Mouse (Mus musculus): ENCODE results near the gene Pfas. TPM values are rescaled to one million over a fixed set of nuclear protein-coding genes. Genes with fewer than 3 reads are reported as not detected.
"Not testable (repeated sequence)": the region's sequence is repeated elsewhere in the genome, so short reads cannot be mapped to it uniquely, and the experiment has no call there.

Gene Pfas
- polyA plus RNA-seq, 1 experiment from 2014 or later, result 14.3 TPM

- H3K4me1 ChIP-seq (ENCODE audit: control insufficient read depth in 2 of 2, insufficient read depth in 2 of 2, low read length in 2 of 2); ATAC-seq (ENCODE audit: insufficient number of reproducible peaks, insufficient read depth, low FRiP score, low read depth); H3K9ac ChIP-seq (ENCODE audit: low read length); H3K4me3 ChIP-seq (ENCODE audit: control insufficient read depth in 1 of 2, insufficient read depth in 1 of 2, low read depth in 1 of 2, low read length in 2 of 2); H3K27ac ChIP-seq (replicated peaks in 1 of 2; ENCODE audit: control insufficient read depth in 1 of 2, insufficient read depth in 1 of 2, low read depth in 2 of 2, low read length in 2 of 2); H3K4me2 ChIP-seq (ENCODE audit: low read length); H3K9me3 ChIP-seq (ENCODE audit: control insufficient read depth, low read length); H3K27me3 ChIP-seq (ENCODE audit: control insufficient read depth, insufficient read depth, low read length): not testable (repeated sequence)
- 95% methylated on average over 4 of the region's 4 CpGs for WGBS
- H3K36me3 ChIP-seq (ENCODE audit: control insufficient read depth, insufficient read depth, low read length), result peaks cover 62% of the 10 kb centered on the region
Measured at GRCm38 (mm10) chr11:69002782-69003181, 5.5 kb downstream of the Pfas start.

DNA sequence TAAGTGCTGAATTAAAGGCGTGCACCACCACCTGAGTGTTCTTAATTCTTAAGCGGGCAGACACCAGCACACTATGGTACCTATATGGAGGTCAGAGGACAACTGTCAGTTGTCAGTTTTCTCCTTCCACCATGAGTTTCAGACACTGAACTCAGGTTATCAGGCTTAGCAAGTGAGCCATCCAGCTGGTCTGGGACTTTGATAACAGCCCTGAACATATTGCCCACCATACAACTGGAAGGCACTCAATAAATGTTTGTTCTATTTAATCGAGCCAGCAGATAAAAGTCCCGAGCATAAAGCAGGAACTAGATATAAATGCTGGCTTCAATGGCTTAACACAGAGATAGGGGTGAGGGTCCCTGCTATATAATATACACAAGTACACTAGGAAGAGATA, 11.2 kb downstream of the Pfas start:
- Histone ChIP-seq H3K27ac (replicated peaks in 1 of 2; ENCODE audit: control insufficient read depth in 1 of 2, insufficient read depth in 1 of 2, low read depth in 2 of 2, low read length in 2 of 2) (no peak overlapping the region), H3K27me3 (ENCODE audit: control insufficient read depth, insufficient read depth, low read length) (no peaks in the 10 kb centered on the region), H3K9me3 (ENCODE audit: control insufficient read depth, low read length) (no peaks in the 10 kb centered on the region), H3K9ac (ENCODE audit: low read length) (no peak overlapping the region), H3K4me2 (ENCODE audit: low read length) (no peak overlapping the region), H3K4me3 (ENCODE audit: control insufficient read depth in 1 of 2, insufficient read depth in 1 of 2, low read depth in 1 of 2, low read length in 2 of 2) (no peak overlapping the region), H3K36me3 (ENCODE audit: control insufficient read depth, insufficient read depth, low read length) (peaks cover 98% of the 10 kb centered on the region), H3K4me1 (ENCODE audit: control insufficient read depth in 2 of 2, insufficient read depth in 2 of 2, low read length in 2 of 2) (no peaks in the 10 kb centered on the region)
- no peak for ATAC-seq (ENCODE audit: insufficient number of reproducible peaks, insufficient read depth, low FRiP score, low read depth)
- 93% methylated on average over 4 of the region's 4 CpGs for WGBS

GRCm38 (mm10) chr11:68994377-68994776, 13.9 kb downstream of the Pfas start:
- Histone ChIP-seq H3K9ac (ENCODE audit: low read length) (no peak overlapping the region), H3K4me2 (ENCODE audit: low read length) (no peak overlapping the region), H3K4me1 (ENCODE audit: control insufficient read depth in 2 of 2, insufficient read depth in 2 of 2, low read length in 2 of 2) (no peaks in the 10 kb centered on the region), H3K4me3 (ENCODE audit: control insufficient read depth in 1 of 2, insufficient read depth in 1 of 2, low read depth in 1 of 2, low read length in 2 of 2) (no peak overlapping the region), H3K36me3 (ENCODE audit: control insufficient read depth, insufficient read depth, low read length) (peaks cover 98% of the 10 kb centered on the region), H3K27ac (replicated peaks in 1 of 2; ENCODE audit: control insufficient read depth in 1 of 2, insufficient read depth in 1 of 2, low read depth in 2 of 2, low read length in 2 of 2) (no peak overlapping the region), H3K27me3 (ENCODE audit: control insufficient read depth, insufficient read depth, low read length) (no peaks in the 10 kb centered on the region), H3K9me3 (ENCODE audit: control insufficient read depth, low read length) (no peaks in the 10 kb centered on the region)
- ATAC-seq (ENCODE audit: insufficient number of reproducible peaks, insufficient read depth, low FRiP score, low read depth), result no peak
- 93% methylated on average over 3 of the region's 3 CpGs for WGBS

DNA sequence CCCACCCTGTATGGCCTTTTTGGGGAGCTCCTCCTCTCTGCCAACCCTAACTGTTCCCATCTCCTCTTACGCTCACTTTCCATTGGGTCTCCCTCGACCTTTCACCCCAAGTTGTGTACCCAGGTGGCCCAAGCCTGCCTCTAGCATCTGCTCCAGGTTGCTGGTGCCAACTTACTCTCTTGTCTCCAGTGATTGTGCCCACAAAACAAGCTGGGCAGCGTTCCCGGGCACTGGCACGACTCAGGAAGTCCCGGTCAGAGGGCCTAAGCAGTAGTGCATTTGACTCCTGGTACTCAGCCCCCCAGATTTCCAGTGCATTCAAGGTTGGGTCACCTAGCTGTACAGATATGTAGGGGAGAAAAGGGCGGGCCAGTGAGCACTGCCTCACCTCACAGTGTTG, 15.1 kb downstream of the Pfas start:
- Histone ChIP-seq H3K36me3 (ENCODE audit: control insufficient read depth, insufficient read depth, low read length) (peaks cover 98% of the 10 kb centered on the region), H3K4me3 (ENCODE audit: control insufficient read depth in 1 of 2, insufficient read depth in 1 of 2, low read depth in 1 of 2, low read length in 2 of 2) (no peak overlapping the region)

DNA sequence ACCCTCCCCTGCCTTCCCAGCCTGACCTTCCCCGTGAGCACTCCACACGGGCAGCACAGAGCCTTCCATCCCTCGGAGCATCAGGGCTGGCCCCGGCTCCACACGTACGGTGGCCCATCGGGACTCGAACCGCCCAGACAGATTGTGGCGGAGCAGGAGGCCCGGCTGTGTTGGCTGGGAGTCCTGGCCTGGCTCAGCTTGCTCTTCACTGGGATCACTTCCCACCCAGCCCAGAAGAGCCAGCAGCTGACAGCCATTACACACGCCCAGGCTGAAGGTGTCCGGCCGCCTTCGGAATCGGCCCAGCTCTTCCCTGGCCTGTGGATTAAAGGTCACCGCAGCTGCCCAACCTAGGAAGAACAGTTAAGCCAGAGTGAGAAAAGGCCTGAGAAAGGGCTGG, 19.9 kb downstream of the Pfas start:
- Histone ChIP-seq H3K4me1 (ENCODE audit: control insufficient read depth in 2 of 2, insufficient read depth in 2 of 2, low read length in 2 of 2) (no peaks in the 10 kb centered on the region), H3K9ac (ENCODE audit: low read length) (no peak overlapping the region), H3K36me3 (ENCODE audit: control insufficient read depth, insufficient read depth, low read length) (peaks cover 78% of the 10 kb centered on the region), H3K4me3 (ENCODE audit: control insufficient read depth in 1 of 2, insufficient read depth in 1 of 2, low read depth in 1 of 2, low read length in 2 of 2) (no peak overlapping the region), H3K27me3 (ENCODE audit: control insufficient read depth, insufficient read depth, low read length) (no peaks in the 10 kb centered on the region), H3K27ac (replicated peaks in 1 of 2; ENCODE audit: control insufficient read depth in 1 of 2, insufficient read depth in 1 of 2, low read depth in 2 of 2, low read length in 2 of 2) (no peak overlapping the region), H3K9me3 (ENCODE audit: control insufficient read depth, low read length) (no peaks in the 10 kb centered on the region), H3K4me2 (ENCODE audit: low read length) (no peak overlapping the region)
- no peak for ATAC-seq (ENCODE audit: insufficient number of reproducible peaks, insufficient read depth, low FRiP score, low read depth)
- WGBS, result 83% methylated on average over 17 of the region's 17 CpGs

More for the DNA sequence above, 15.1 kb downstream of the Pfas start:
- Histone ChIP-seq H3K9ac (ENCODE audit: low read length) (no peak overlapping the region), H3K4me1 (ENCODE audit: control insufficient read depth in 2 of 2, insufficient read depth in 2 of 2, low read length in 2 of 2) (no peaks in the 10 kb centered on the region), H3K9me3 (ENCODE audit: control insufficient read depth, low read length) (no peaks in the 10 kb centered on the region), H3K27ac (replicated peaks in 1 of 2; ENCODE audit: control insufficient read depth in 1 of 2, insufficient read depth in 1 of 2, low read depth in 2 of 2, low read length in 2 of 2) (no peak overlapping the region), H3K4me2 (ENCODE audit: low read length) (no peak overlapping the region), H3K27me3 (ENCODE audit: control insufficient read depth, insufficient read depth, low read length) (no peaks in the 10 kb centered on the region)
- WGBS, result 90% methylated on average over 7 of the region's 7 CpGs
- no peak for ATAC-seq (ENCODE audit: insufficient number of reproducible peaks, insufficient read depth, low FRiP score, low read depth)

DNA sequence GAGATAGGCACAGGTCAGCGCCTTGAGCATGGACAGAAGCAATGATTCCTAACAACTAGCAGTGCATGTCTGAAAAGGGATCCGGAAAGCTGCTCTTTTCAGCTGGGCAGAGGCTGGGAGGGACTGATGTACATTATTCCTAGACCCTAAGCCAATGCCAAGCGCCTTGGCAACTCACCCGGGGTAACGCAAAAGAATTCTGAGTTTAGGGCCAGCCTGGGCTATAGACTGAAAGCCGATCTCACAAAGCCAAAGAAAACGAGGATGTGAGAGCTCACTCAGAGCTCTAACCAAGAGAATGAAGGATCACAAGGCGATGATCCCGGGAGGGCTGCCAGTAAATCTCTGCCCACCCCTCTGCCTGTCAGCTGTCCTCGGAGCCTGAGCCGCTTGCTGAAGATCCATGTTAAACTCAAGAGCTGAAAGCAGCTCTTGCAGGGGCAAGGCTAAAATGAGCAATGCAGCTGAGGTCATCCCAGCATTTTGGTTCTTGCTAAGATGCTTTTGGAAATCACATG, 20.8 kb downstream of the Pfas start:
- Histone ChIP-seq H3K36me3 (ENCODE audit: control insufficient read depth, insufficient read depth, low read length) (peaks cover 69% of the 10 kb centered on the region), H3K9ac (ENCODE audit: low read length) (no peak overlapping the region), H3K4me2 (ENCODE audit: low read length) (no peak overlapping the region), H3K9me3 (ENCODE audit: control insufficient read depth, low read length) (no peaks in the 10 kb centered on the region), H3K4me3 (ENCODE audit: control insufficient read depth in 1 of 2, insufficient read depth in 1 of 2, low read depth in 1 of 2, low read length in 2 of 2) (no peak overlapping the region), H3K4me1 (ENCODE audit: control insufficient read depth in 2 of 2, insufficient read depth in 2 of 2, low read length in 2 of 2) (no peaks in the 10 kb centered on the region), H3K27ac (replicated peaks in 1 of 2; ENCODE audit: control insufficient read depth in 1 of 2, insufficient read depth in 1 of 2, low read depth in 2 of 2, low read length in 2 of 2) (no peak overlapping the region), H3K27me3 (ENCODE audit: control insufficient read depth, insufficient read depth, low read length) (no peaks in the 10 kb centered on the region)
- no peak for ATAC-seq (ENCODE audit: insufficient number of reproducible peaks, insufficient read depth, low FRiP score, low read depth)
- 86% methylated on average over 11 of the region's 11 CpGs for WGBS

DNA sequence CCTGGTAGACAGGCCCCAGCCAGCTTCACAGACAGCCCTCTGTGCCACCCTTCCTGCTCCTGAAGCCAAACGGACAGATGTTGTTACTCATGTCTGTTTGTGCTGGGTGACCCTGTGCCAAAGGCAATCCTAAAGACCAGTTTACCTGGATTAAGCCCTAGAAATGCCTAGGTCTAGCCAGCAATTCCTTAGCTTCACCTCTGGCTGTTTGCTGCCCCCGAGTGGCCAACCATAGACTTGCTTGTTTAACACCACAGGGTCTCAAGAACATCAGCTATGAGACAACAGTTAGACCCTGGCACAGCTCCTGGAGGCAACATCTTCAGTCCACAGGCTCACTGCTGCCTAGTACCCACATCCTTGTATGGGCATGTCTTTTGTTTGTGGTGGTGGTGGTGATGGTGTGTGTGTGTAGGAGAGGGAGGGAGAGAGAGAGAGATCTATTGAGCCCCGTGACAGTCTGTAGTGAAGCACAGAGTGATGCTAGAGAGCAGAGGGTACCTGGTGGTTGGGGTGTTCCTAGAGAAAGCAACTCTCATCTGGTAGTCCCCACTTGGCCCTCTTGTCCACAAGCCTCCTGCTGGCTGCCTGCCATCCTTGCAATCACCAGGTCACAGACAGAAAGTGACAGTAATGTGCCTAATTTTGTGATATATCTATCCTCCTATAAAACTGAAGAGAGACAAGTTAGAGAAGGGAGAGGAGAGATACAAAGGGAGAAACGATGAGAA, 25.5 kb downstream of the Pfas start:
- ATAC-seq (ENCODE audit: insufficient number of reproducible peaks, insufficient read depth, low FRiP score, low read depth), result no peak
- WGBS, result 29% methylated on average over 4 of the region's 4 CpGs
- H3K27me3 ChIP-seq (ENCODE audit: control insufficient read depth, insufficient read depth, low read length), result no peaks in the 10 kb centered on the region
- H3K9me3 ChIP-seq (ENCODE audit: control insufficient read depth, low read length), result no peaks in the 10 kb centered on the region
- H3K9ac ChIP-seq (ENCODE audit: low read length), result no peak overlapping the region; the same call in 1 of the 2 replicates
- peaks cover 23% of the 10 kb centered on the region for H3K36me3 ChIP-seq (ENCODE audit: control insufficient read depth, insufficient read depth, low read length)
- H3K27ac ChIP-seq (replicated peaks in 1 of 2; ENCODE audit: control insufficient read depth in 1 of 2, insufficient read depth in 1 of 2, low read depth in 2 of 2, low read length in 2 of 2), result no peak overlapping the region
- H3K4me1 ChIP-seq (ENCODE audit: control insufficient read depth in 2 of 2, insufficient read depth in 2 of 2, low read length in 2 of 2), result no peaks in the 10 kb centered on the region
- no peak overlapping the region for H3K4me3 ChIP-seq (ENCODE audit: control insufficient read depth in 1 of 2, insufficient read depth in 1 of 2, low read depth in 1 of 2, low read length in 2 of 2)
- H3K4me2 ChIP-seq (ENCODE audit: low read length), result no peak overlapping the region

- H3K4me1 ChIP-seq (ENCODE audit: control insufficient read depth in 2 of 2, insufficient read depth in 2 of 2, low read length in 2 of 2), result no peaks in the 10 kb centered on the region
- H3K4me2 ChIP-seq (ENCODE audit: low read length), result no peak overlapping the region
- no peaks in the 10 kb centered on the region for H3K9me3 ChIP-seq (ENCODE audit: control insufficient read depth, low read length)
- no peak overlapping the region for H3K9ac ChIP-seq (ENCODE audit: low read length)
- no peak for ATAC-seq (ENCODE audit: insufficient number of reproducible peaks, insufficient read depth, low FRiP score, low read depth)
- H3K36me3 ChIP-seq (ENCODE audit: control insufficient read depth, insufficient read depth, low read length), result peaks cover 6% of the 10 kb centered on the region
- H3K27ac ChIP-seq (replicated peaks in 1 of 2; ENCODE audit: control insufficient read depth in 1 of 2, insufficient read depth in 1 of 2, low read depth in 2 of 2, low read length in 2 of 2), result no peak overlapping the region
- H3K27me3 ChIP-seq (ENCODE audit: control insufficient read depth, insufficient read depth, low read length), result no peaks in the 10 kb centered on the region
- 69% methylated on average over 3 of the region's 3 CpGs for WGBS
- no peak overlapping the region for H3K4me3 ChIP-seq (ENCODE audit: control insufficient read depth in 1 of 2, insufficient read depth in 1 of 2, low read depth in 1 of 2, low read length in 2 of 2)
Measured at GRCm38 (mm10) chr11:68980919-68981318, 27.3 kb downstream of the Pfas start.
